Mouse (Mus musculus) midbrain, postnatal 0 days (tissue): ENCODE measurements around the gene Gnb4. TPM values are rescaled to one million over a fixed set of nuclear protein-coding genes. Genes with fewer than 3 reads are reported as not detected.

Experiments
- ATAC-seq: fragments of 200-750 bp; cut with Nextera tagmentation; 2 replicates; pipeline ENCODE4 v1.8.0; 2017; ENCODE audit warnings: moderate number of reproducible peaks, mild to moderate bottlenecking, moderate TSS enrichment, moderate library complexity; ENCODE audit not compliant: low FRiP score
- DNase-seq: peaks from one replicate; pipeline ENCODE4 v3.0.0-alpha.2; 2015; ENCODE audit warnings: low spot score
- H3K27ac ChIP-seq: fragments of 300-500 bp; sonication (generic); 2 replicates; pipeline ENCODE4 v1.5.1; 2014; ENCODE audit warnings: low read depth, mild to moderate bottlenecking, low read length, mixed read lengths
- H3K27me3 ChIP-seq: fragments of 300-500 bp; sonication (generic); 2 replicates; pipeline ENCODE4 v1.6.1; 2014; ENCODE audit warnings: low read length, control low read depth, mixed read lengths; ENCODE audit not compliant: insufficient read depth
- H3K36me3 ChIP-seq: fragments of 300-500 bp; sonication (generic); 2 replicates; pipeline ENCODE4 v1.6.1; 2014; ENCODE audit warnings: low read length, control low read depth, mixed read lengths; ENCODE audit not compliant: insufficient read depth
- H3K4me1 ChIP-seq: fragments of 300-500 bp; sonication (generic); 2 replicates; pipeline ENCODE4 v1.6.1; 2014; ENCODE audit warnings: mild to moderate bottlenecking, control low read depth, antibody characterized with exemption, low read length, mixed read lengths; ENCODE audit not compliant: insufficient read depth
- H3K4me2 ChIP-seq: fragments of 300-500 bp; sonication (generic); 2 replicates; pipeline ENCODE4 v1.6.1; 2014; ENCODE audit warnings: low read depth, mild to moderate bottlenecking, low read length, mixed read lengths; ENCODE audit not compliant: poor library complexity, severe bottlenecking
- H3K4me3 ChIP-seq: fragments of 300-500 bp; sonication (generic); 2 replicates; pipeline ENCODE4 v1.5.1; 2014; ENCODE audit warnings: low read depth, mild to moderate bottlenecking, low read length, moderate library complexity
- H3K9ac ChIP-seq: fragments of 300-500 bp; sonication (generic); replicated peaks from 2 replicates; pipeline ENCODE4 v1.6.1; 2014; ENCODE audit warnings: mild to moderate bottlenecking, low read length, moderate library complexity, mixed read lengths; ENCODE audit not compliant: poor library complexity, severe bottlenecking
- H3K9me3 ChIP-seq: fragments of 300-500 bp; sonication (generic); 2 replicates; pipeline ENCODE4 v1.6.1; 2016; ENCODE audit warnings: low read length, control low read depth
- CTCF ChIP-seq: IDR thresholded peaks from 2 replicates; pipeline ENCODE4 v1.5.1; 2016; ENCODE audit warnings: antibody characterized with exemption, mild to moderate bottlenecking
- WGBS: fragments of 180-500 bp; shearing (Covaris S2); extraction: QIAGEN DNeasy Blood & Tissue Kit; methylation state at CpG from one replicate; pipeline ENCODE4 v1.1.7; 2014; 5-methylcytosine and 5-hydroxymethylcytosine counted together
- polyA plus RNA-seq: library from polyadenylated mRNA; unstranded; fragments of >200 nt; fragmentation: Nextera tagmentation; extraction: Ambion mirVana; gene quantifications from 2 replicates; pipeline ENCODE4 v1.2.1, GENCODE M21; 2015
- total RNA-seq: library from RNA; depleted of rRNA; stranded (reverse); fragments of >200 nt; gene quantifications from 2 replicates; pipeline ENCODE4 v1.2.3, GENCODE M21; 2014

Gene Gnb4
- total and polyA plus RNA-seq, 2 experiments from 2014 or later, result 127 to 150 TPM

GRCm38 (mm10) chr3:32573881-32574280 is 42.5 kb downstream of the Gnb4 start:
- Histone ChIP-seq H3K9ac (no peak overlapping the region), H3K9me3 (no peaks in the 10 kb centered on the region), H3K36me3 (peaks cover 42% of the 10 kb centered on the region; the same call in 1 of the 2 replicates), H3K4me1 (no peaks in the 10 kb centered on the region), H3K27me3 (no peaks in the 10 kb centered on the region), H3K4me3 (no peak overlapping the region), H3K4me2 (no peak overlapping the region), H3K27ac (no peak overlapping the region)
- no peak for ATAC-seq
- 33% methylated on average over 9 of the region's 9 CpGs for WGBS
- no peak for DNase-seq
- TF ChIP-seq CTCF, result no peak

GRCm38 (mm10) chr3:32573086-32573485 is 43.3 kb downstream of the Gnb4 start:
- no peak overlapping the region for H3K4me2 ChIP-seq
- H3K4me3 ChIP-seq, result no peak overlapping the region
- H3K9ac ChIP-seq, result no peak overlapping the region
- WGBS, result 90% methylated on average over 2 of the region's 2 CpGs
- no peak for ATAC-seq
- peaks cover 48% of the 10 kb centered on the region; the same call in 1 of the 2 replicates for H3K36me3 ChIP-seq
- H3K27ac ChIP-seq, result no peak overlapping the region
- no peaks in the 10 kb centered on the region for H3K4me1 ChIP-seq
- H3K9me3 ChIP-seq, result no peaks in the 10 kb centered on the region
- no peaks in the 10 kb centered on the region for H3K27me3 ChIP-seq
- DNase-seq, result no peak
- TF ChIP-seq CTCF, result no peak

- Histone ChIP-seq H3K4me3 (no peak overlapping the region), H3K9ac (no peak overlapping the region), H3K4me1 (no peaks in the 10 kb centered on the region), H3K27ac (no peak overlapping the region), H3K27me3 (no peaks in the 10 kb centered on the region), H3K36me3 (peaks cover 46% of the 10 kb centered on the region), H3K9me3 (no peaks in the 10 kb centered on the region), H3K4me2 (no peak overlapping the region)
- WGBS, result 91% methylated on average over 6 of the region's 6 CpGs
- TF ChIP-seq CTCF, result no peak
- DNase-seq, result no peak
- ATAC-seq, result no peak
Measured at GRCm38 (mm10) chr3:32563401-32563800, 53.0 kb downstream of the Gnb4 start.

GRCm38 (mm10) chr3:32553061-32553460 is 63.3 kb downstream of the Gnb4 start:
- H3K9me3 ChIP-seq, result no peaks in the 10 kb centered on the region
- peak; percentile 58 for TF ChIP-seq CTCF
- no peaks in the 10 kb centered on the region for H3K27me3 ChIP-seq
- no peak overlapping the region for H3K27ac ChIP-seq
- H3K9ac ChIP-seq, result no peak overlapping the region
- H3K4me3 ChIP-seq, result no peak overlapping the region
- DNase-seq (peak; percentile 5), ATAC-seq (no peak)
- peaks cover 28% of the 10 kb centered on the region for H3K36me3 ChIP-seq
- H3K4me2 ChIP-seq, result no peak overlapping the region
- no peaks in the 10 kb centered on the region for H3K4me1 ChIP-seq
- 100% methylated on average over 1 of the region's 1 CpGs for WGBS

GRCm38 (mm10) chr3:32538091-32538490 is 78.3 kb downstream of the Gnb4 start:
- H3K4me2 ChIP-seq, result no peak overlapping the region
- no peak overlapping the region for H3K27ac ChIP-seq
- peaks cover 20% of the 10 kb centered on the region for H3K36me3 ChIP-seq
- no peak for DNase-seq
- no peaks in the 10 kb centered on the region for H3K9me3 ChIP-seq
- H3K9ac ChIP-seq, result no peak overlapping the region
- ATAC-seq, result no peak
- WGBS, result 92% methylated on average over 5 of the region's 5 CpGs
- no peaks in the 10 kb centered on the region for H3K27me3 ChIP-seq
- no peak for TF ChIP-seq CTCF
- no peak overlapping the region for H3K4me3 ChIP-seq
- no peaks in the 10 kb centered on the region for H3K4me1 ChIP-seq

- Histone ChIP-seq H3K9ac (no peak overlapping the region), H3K9me3 (no peaks in the 10 kb centered on the region), H3K4me1 (no peaks in the 10 kb centered on the region), H3K4me3 (no peak overlapping the region), H3K4me2 (no peak overlapping the region), H3K27ac (no peak overlapping the region), H3K36me3 (peaks cover 20% of the 10 kb centered on the region), H3K27me3 (no peaks in the 10 kb centered on the region)
- DNase-seq (peak; percentile 74), ATAC-seq (peak; percentile 62; the same call in 1 of the 2 replicates)
- TF ChIP-seq CTCF, result no peak
- 40% methylated on average over 1 of the region's 1 CpGs for WGBS
Measured at GRCm38 (mm10) chr3:32537556-32537955, 78.8 kb downstream of the Gnb4 start.
